Mouse (Mus musculus) C2C12 (cell line): ENCODE data around the gene Kif1c. TPM values are rescaled to one million over a fixed set of nuclear protein-coding genes. Genes with fewer than 3 reads are reported as not detected.

Source experiments
- H3K27me3 ChIP-seq: one replicate; pipeline ENCODE4 v1.6.1; 2011; ENCODE audit not compliant: control insufficient read depth, insufficient read depth, insufficient read length
- H3K36me3 ChIP-seq: one replicate; pipeline ENCODE4 v1.6.1; 2011; ENCODE audit not compliant: control insufficient read depth, insufficient read depth
- H3K4me3 ChIP-seq: one replicate; pipeline ENCODE4 v1.5.1; 2011; ENCODE audit warnings: mild to moderate bottlenecking, control low read depth; ENCODE audit not compliant: poor library complexity, insufficient read depth, severe bottlenecking
- H3K79me2 ChIP-seq: one replicate; pipeline ENCODE4 v1.6.1; 2011; ENCODE audit not compliant: control insufficient read depth, insufficient read depth
- H3K79me3 ChIP-seq: one replicate; pipeline ENCODE4 v1.6.1; 2011; ENCODE audit warnings: low read depth, control low read depth
- H3ac ChIP-seq: one replicate; pipeline ENCODE3; 2011; ENCODE audit warnings: low read depth; ENCODE audit not compliant: control insufficient read depth, insufficient read length
- CEBPB ChIP-seq: IDR thresholded peaks from one replicate; pipeline ENCODE4 v1.6.1; 2011; ENCODE audit warnings: low read depth, mild to moderate bottlenecking, control low read depth, moderate library complexity
- CTCF ChIP-seq: IDR thresholded peaks from one replicate; pipeline ENCODE4 v1.5.1; 2011; ENCODE audit not compliant: control insufficient read depth, insufficient read depth, insufficient read length
- FOSL1 ChIP-seq: IDR thresholded peaks from one replicate; pipeline ENCODE4 v1.8.0; 2011; ENCODE audit warnings: mild to moderate bottlenecking, low read length; ENCODE audit not compliant: poor library complexity, insufficient read depth, severe bottlenecking
- MAX ChIP-seq: IDR thresholded peaks from one replicate; pipeline ENCODE4 v1.6.1; 2011; ENCODE audit warnings: mild to moderate bottlenecking, control low read depth
- MYOD1 ChIP-seq: IDR thresholded peaks from one replicate; pipeline ENCODE4 v1.6.1; 2011; ENCODE audit warnings: low read depth; ENCODE audit not compliant: control insufficient read depth, insufficient read length
- MYOG ChIP-seq: IDR thresholded peaks from one replicate; pipeline ENCODE4 v1.6.1; 2011; ENCODE audit not compliant: control insufficient read depth, insufficient read length; ENCODE audit errors: extremely low read depth
- USF1 ChIP-seq: IDR thresholded peaks from one replicate; pipeline ENCODE4 v1.6.1; 2011; ENCODE audit warnings: low read depth, mild to moderate bottlenecking, control low read depth, moderate library complexity
- polyA plus RNA-seq: library from polyadenylated mRNA; unstranded; fragments of >200 nt; fragmentation: generic; extraction: Trizol; gene quantifications from one replicate; pipeline ENCODE4 v1.2.1, GENCODE M21; 2012; ENCODE audit warnings: missing spikeins

Gene Kif1c
- polyA plus RNA-seq, 1 experiment, result 99.8 TPM

DNA sequence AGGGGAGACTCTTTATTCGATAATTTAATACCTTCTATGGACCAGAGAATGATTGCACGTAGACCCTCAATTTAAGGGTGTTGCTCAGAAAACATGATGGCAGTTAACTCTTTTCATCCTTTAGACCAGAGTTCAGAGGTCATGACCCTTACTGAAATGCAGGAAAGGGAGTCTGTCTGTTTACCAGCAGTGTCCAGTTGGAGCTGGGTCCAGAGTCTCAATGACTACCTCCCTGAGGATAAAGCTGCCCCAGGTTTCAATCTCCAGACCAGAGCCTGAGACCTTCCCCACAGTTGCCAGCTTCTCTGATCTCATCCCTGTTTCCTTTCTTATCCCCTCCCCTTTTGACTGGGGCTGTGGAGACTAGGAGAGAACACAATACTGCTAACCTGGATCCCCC, 21.8 kb upstream of the Kif1c start:
- Histone ChIP-seq H3K79me3 (no peaks in the 10 kb centered on the region), H3K4me3 (no peak overlapping the region), H3ac (no peak overlapping the region), H3K27me3 (no peaks in the 10 kb centered on the region), H3K79me2 (no peaks in the 10 kb centered on the region), H3K36me3 (peaks cover 50% of the 10 kb centered on the region)
- TF ChIP-seq CTCF (no peak), MYOG (no peak), USF1 (no peak), CEBPB (no peak), MYOD1 (no peak), FOSL1 (no peak), MAX (no peak)

DNA sequence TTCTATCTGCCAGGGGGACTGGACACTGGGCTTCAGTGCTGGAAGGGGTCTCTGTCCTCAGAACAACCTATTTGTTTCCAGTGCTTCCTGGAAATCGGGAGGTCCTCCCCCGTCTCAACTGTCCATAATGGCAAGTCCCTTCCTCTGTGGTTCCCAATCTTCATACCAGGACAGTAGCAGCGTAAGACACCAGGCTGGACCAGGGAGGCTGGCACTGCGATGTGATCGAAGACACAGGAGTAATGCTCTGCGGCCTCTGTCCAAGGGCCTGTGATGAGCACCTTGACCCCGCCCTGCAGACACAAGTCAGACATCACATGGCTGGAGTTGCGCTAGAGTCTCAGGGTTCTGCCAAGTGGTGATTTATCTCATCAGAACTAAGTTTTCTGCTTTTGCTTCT, 21.0 kb upstream of the Kif1c start:
- peaks cover 52% of the 10 kb centered on the region for H3K36me3 ChIP-seq
- no peak for TF ChIP-seq CEBPB
- no peak for TF ChIP-seq MYOG
- TF ChIP-seq FOSL1, result no peak
- TF ChIP-seq USF1, result no peak
- no peak for TF ChIP-seq MYOD1
- no peak for TF ChIP-seq MAX
- TF ChIP-seq CTCF, result no peak
- H3K4me3 ChIP-seq, result no peak overlapping the region
- H3K27me3 ChIP-seq, result no peaks in the 10 kb centered on the region
- no peaks in the 10 kb centered on the region for H3K79me3 ChIP-seq
- no peak overlapping the region for H3ac ChIP-seq
- no peaks in the 10 kb centered on the region for H3K79me2 ChIP-seq

- Histone ChIP-seq H3K27me3 (no peaks in the 10 kb centered on the region), H3K79me2 (no peaks in the 10 kb centered on the region), H3ac (no peak overlapping the region), H3K79me3 (no peaks in the 10 kb centered on the region), H3K36me3 (peaks cover 58% of the 10 kb centered on the region), H3K4me3 (no peak overlapping the region)
- TF ChIP-seq MYOG, result no peak
- TF ChIP-seq CEBPB, result no peak
- no peak for TF ChIP-seq MAX
- no peak for TF ChIP-seq MYOD1
- no peak for TF ChIP-seq CTCF
Measured at GRCm38 (mm10) chr11:70679894-70680293, 20.5 kb upstream of the Kif1c start.

DNA sequence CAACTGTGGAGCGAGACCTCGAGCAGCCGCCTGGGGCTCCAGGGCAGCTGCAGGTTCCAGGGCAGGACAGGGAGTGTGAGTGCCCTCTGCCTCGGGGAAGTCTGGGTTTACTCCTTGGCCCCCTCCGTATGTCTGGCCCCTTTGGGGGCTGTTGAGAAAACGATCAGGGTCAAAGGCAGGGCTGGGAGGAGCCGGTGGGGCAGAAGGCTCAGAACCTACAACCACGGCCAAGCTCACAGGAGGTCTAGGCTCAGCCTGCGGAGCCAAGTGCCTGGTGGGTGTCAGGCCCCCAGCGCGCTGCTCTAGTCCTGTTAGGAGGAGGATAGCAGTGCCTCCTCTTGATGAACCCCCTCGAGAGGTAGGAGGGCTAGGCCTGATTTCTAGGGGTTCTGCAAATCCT, 19.2 kb upstream of the Kif1c start:
- no peaks in the 10 kb centered on the region for H3K79me2 ChIP-seq
- no peak overlapping the region for H3ac ChIP-seq
- H3K36me3 ChIP-seq, result peaks cover 57% of the 10 kb centered on the region
- H3K27me3 ChIP-seq, result no peaks in the 10 kb centered on the region
- H3K79me3 ChIP-seq, result no peaks in the 10 kb centered on the region
- TF ChIP-seq FOSL1 (no peak), CTCF (no peak), MYOD1 (no peak), MYOG (no peak), USF1 (no peak), CEBPB (no peak), MAX (no peak)
- no peak overlapping the region for H3K4me3 ChIP-seq

DNA sequence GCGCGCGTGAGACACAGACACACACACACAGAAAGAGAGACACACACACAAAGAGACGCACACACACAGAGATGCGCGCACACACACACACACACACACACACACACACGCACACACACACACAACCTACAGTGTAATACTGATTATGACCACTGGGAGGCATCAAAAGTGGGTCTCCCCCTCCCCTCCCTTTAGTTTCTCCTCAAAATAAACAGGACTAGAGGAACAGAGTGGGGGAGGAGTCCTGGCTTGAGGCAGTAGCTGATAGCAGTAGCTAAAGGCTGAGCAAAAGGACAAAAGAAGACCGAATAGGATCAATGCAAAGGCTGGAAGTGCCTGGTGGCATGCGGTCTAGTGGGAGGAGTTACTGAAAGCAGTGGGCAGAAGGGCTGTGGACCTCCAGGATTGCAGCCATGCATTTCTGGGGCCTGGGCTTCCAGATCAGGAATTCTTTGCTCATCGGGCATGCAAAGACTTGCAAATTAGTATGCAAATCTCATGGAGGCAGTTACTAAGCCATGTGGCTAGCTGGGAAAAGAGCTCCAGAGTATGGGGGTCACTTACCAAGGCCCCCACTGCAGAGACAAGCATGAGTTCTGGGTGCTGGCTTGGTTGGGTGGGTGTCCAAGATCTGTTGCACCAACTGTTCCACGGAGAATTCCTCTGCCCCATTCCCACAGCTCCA, 18.3 kb upstream of the Kif1c start:
- Histone ChIP-seq H3K36me3 (peaks cover 49% of the 10 kb centered on the region), H3K79me2 (no peaks in the 10 kb centered on the region), H3K4me3 (no peak overlapping the region), H3K27me3 (no peaks in the 10 kb centered on the region), H3ac (no peak overlapping the region), H3K79me3 (no peaks in the 10 kb centered on the region)
- TF ChIP-seq CEBPB (no peak), CTCF (no peak), USF1 (no peak), MYOG (no peak), MAX (no peak), FOSL1 (no peak), MYOD1 (no peak)
